Mouse (Mus musculus): ENCODE results near the gene Pomp. TPM values are rescaled to one million over a fixed set of nuclear protein-coding genes. Genes with fewer than 3 reads are reported as not detected.

Pomp gene
- polyA plus RNA-seq, 1 experiment from 2014 or later: 384 TPM

DNA sequence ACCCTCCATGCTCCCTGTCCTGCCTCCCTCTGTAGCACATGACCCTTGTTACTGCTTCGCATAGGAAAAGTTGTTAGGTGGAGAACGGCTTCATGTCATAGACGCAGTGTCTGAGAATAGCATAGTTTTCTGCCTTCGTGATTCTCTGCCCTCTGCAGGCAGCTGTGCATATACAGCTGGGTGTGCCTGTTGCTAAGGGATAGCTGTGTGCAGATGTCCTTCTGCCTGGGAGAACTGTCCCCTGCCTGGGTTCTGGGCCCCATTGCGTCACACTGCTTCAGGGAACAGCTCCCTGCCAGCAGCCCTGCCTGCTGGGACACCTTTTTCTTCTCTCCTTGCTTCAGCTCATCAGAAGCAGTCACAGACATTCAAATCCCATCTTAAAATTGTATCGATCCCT lies 9.3 kb downstream of the Pomp start:
- Histone ChIP-seq H3K4me3 (replicated peaks) (no peak overlapping the region), H3K4me1 (no peaks in the 10 kb centered on the region), H3K27me3 (replicated peaks) (no peaks in the 10 kb centered on the region), H3K27ac (peak overlapping the region; percentile 63; the same call in 1 of the 2 replicates), H3K9ac (no peak overlapping the region), H3K36me3 (peaks cover 46% of the 10 kb centered on the region), H3K4me2 (no peak overlapping the region), H3K9me3 (no peaks in the 10 kb centered on the region)
- 81% methylated on average over 6 of the region's 6 CpGs for WGBS
- 0 out of 2 replicates have a peak, but pooled peaks have one; percentile 35 for ATAC-seq (ENCODE audit: insufficient read depth, low FRiP score, low read depth)

DNA sequence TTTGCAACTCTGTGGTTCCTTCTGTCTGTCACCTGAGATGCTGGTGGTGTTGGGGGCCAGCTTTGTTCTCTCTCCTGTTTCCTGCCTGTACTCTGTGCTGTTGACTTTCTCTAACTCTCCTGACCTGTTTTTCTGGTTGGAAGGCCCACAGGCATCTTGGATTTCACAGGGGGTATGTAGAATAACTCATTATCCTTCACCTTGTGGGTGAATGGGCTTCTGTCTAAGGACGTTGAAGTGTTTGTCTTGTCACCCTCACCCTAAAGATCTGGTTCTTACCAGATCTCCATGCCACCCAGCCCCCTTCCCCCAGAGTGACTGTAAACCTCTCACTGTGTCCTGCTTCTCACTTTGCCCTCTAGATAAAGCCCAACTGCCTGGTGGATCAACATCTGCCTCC lies 10.0 kb downstream of the Pomp start:
- H3K27me3 ChIP-seq (replicated peaks): no peaks in the 10 kb centered on the region
- no peaks in the 10 kb centered on the region for H3K9me3 ChIP-seq
- no peak overlapping the region for H3K4me3 ChIP-seq (replicated peaks)
- H3K9ac ChIP-seq: no peak overlapping the region
- no peak overlapping the region for H3K4me2 ChIP-seq
- ATAC-seq (ENCODE audit: insufficient read depth, low FRiP score, low read depth): peak; percentile 48
- no peaks in the 10 kb centered on the region for H3K4me1 ChIP-seq
- H3K36me3 ChIP-seq: peaks cover 47% of the 10 kb centered on the region
- peak overlapping the region; percentile 63; the same call in 1 of the 2 replicates for H3K27ac ChIP-seq
- WGBS: 70% methylated on average over 1 of the region's 1 CpGs

DNA sequence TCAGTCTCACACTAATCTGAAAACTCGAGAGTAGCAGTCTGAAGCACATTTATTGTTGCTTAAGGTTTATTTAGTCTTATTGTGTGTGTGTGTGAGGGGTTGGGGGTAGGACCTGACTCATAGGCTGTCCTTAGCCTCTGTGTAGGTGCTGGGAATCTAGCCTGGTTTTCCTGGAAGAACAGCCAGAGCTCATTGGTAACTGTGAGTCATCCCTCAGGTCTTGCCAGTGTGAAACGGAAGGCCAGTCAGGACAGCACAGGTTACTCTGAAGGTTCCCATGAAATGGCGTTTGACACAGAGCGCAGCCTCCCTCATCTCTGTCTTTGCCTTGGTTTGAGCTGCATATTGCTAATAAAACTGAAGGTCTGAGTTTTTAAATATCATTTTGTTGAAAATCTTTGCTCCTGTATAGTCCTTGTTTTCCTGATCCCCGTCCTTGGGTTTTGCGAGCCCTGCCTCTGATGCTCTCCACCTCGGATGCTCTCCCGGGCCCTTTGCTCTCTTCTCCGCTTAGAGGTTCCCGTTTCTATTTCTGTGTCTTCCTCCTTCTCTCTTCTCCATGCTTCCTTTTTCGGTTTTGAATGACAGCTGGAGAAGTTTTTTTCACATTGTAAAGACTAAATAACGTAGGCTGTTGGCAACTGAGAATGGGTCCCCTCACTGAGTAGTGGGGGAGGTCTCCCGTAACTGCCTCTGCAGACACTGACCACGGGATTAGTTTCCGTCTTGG lies 11.0 kb downstream of the Pomp start:
- no peaks in the 10 kb centered on the region for H3K4me1 ChIP-seq
- H3K27ac ChIP-seq: no peak overlapping the region
- no peak overlapping the region for H3K4me3 ChIP-seq (replicated peaks)
- no peaks in the 10 kb centered on the region for H3K27me3 ChIP-seq (replicated peaks)
- H3K4me2 ChIP-seq: no peak overlapping the region
- no peak for ATAC-seq (ENCODE audit: insufficient read depth, low FRiP score, low read depth)
- peaks cover 50% of the 10 kb centered on the region for H3K36me3 ChIP-seq
- no peak overlapping the region for H3K9ac ChIP-seq
- WGBS: 82% methylated on average over 15 of the region's 15 CpGs
- H3K9me3 ChIP-seq: no peaks in the 10 kb centered on the region

DNA sequence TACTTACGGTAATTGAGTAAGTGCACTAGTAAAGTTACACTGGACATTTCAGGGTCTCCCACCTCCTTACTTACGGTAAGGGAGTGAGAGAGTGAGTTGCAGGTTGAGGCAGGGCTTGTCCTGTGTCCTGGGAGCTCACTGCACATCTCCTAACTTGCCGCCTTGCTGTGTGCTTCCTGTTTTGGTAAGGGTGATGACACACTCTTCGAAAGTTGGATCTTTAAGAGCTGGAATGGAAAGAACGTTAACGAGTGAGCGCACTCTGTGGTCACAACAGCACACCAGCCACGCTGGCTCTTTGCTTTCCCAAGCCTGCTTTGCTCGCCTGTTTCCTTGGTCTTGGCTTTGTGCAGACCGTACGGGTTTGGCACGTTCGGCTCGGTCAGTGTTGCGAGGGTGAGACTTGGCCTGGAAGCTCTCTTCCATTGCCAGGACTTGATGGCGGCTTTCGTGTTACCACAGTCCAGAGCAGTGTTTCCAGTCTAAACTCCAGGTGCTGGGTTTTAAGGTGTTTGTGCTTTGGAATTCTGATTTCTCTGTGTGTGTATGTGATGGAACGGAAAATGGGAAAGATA lies 14.3 kb downstream of the Pomp start:
- WGBS: 93% methylated on average over 18 of the region's 18 CpGs
- no peaks in the 10 kb centered on the region for H3K9me3 ChIP-seq
- H3K36me3 ChIP-seq: peaks cover 70% of the 10 kb centered on the region
- H3K4me2 ChIP-seq: no peak overlapping the region
- H3K9ac ChIP-seq: no peak overlapping the region
- ATAC-seq (ENCODE audit: insufficient read depth, low FRiP score, low read depth): no peak
- no peaks in the 10 kb centered on the region for H3K4me1 ChIP-seq
- H3K27ac ChIP-seq: no peak overlapping the region
- no peak overlapping the region for H3K4me3 ChIP-seq (replicated peaks)
- H3K27me3 ChIP-seq (replicated peaks): no peaks in the 10 kb centered on the region

DNA sequence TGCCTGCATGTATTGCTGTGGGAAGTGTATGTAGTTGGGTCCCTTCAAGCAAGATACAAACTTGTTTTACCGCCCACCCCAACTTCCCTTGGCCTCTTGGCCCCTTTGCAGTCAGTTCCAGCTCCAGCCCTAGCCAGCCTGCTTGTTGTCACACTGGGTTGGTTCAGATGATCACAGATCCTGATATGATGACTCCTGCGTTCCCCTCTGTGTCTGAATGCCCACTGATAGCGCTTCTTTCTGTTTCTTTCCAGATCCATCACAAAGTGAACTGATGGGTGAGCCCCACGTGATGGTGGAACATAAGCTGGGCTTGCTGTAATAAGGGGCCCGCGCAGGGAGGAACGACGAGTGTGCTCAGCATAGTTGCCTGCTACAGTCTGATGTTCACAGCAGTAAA lies 14.9 kb downstream of the Pomp start:
- 89% methylated on average over 8 of the region's 8 CpGs for WGBS
- Histone ChIP-seq H3K36me3 (peaks cover 70% of the 10 kb centered on the region), H3K4me1 (no peaks in the 10 kb centered on the region), H3K4me3 (replicated peaks) (no peak overlapping the region), H3K4me2 (no peak overlapping the region), H3K27ac (no peak overlapping the region), H3K9ac (no peak overlapping the region), H3K9me3 (no peaks in the 10 kb centered on the region), H3K27me3 (replicated peaks) (no peaks in the 10 kb centered on the region)
- no peak for ATAC-seq (ENCODE audit: insufficient read depth, low FRiP score, low read depth)

DNA sequence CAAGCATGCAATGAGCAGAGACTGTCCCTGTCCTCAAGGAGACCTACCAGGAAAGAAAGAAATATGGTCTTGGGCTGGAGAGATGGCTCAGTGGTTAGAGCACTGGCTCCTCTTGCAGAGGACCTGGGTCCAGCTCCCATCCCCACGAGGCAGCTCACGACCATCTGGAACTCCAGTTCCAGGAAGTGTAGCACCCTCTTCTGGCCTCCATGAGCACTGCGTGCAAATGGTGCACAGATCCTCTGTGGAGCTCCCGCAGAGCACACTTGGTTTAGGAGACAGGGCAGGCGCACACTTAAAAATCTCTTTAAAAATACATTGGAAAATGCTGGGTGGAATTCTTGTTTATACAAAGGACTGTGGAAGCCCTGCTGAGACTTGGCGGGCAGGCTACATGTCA lies 17.3 kb downstream of the Pomp start:
- no peak overlapping the region for H3K4me3 ChIP-seq (replicated peaks)
- 81% methylated on average over 6 of the region's 6 CpGs for WGBS
- no peaks in the 10 kb centered on the region for H3K27me3 ChIP-seq (replicated peaks)
- no peak for ATAC-seq (ENCODE audit: insufficient read depth, low FRiP score, low read depth)
- H3K27ac ChIP-seq: no peak overlapping the region
- H3K4me1 ChIP-seq: no peaks in the 10 kb centered on the region
- H3K9me3 ChIP-seq: no peaks in the 10 kb centered on the region
- H3K4me2 ChIP-seq: no peak overlapping the region
- no peak overlapping the region for H3K9ac ChIP-seq
- peaks cover 67% of the 10 kb centered on the region for H3K36me3 ChIP-seq

DNA sequence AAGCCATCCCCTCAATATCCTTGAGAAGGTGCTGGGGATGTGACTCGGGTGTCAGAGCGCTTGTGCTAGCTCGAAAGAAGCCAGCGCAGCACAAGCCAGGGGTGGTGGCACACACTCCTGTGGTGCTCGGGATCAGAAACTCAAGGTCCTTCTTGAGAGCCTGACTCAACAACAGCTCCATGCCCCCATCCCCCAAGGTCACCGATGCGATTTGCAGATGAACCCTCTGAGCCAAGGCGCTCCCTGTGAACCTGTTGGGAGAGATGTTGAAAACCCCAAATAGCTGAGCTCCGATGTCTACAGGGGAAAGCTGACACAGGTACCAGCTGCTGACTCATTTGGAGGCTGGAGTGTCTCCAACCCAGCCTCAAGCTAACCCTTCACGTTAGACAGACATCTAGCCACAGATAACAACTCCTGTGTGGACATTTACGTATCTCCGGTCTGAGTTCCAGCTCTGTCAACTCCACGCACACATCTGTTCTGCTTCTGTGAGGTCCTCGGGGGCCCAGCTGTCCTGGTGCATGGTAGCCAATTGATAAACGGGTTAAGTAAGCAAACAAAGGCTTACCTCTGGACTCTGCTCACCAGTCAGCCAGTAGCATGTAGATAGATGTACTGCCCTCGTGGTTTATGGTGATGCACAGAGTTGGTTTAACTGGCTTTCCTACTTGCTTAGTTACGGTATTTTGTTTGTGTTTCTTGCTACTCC lies 19.9 kb downstream of the Pomp start:
- H3K9me3 ChIP-seq: no peaks in the 10 kb centered on the region
- H3K27ac ChIP-seq: no peak overlapping the region
- 75% methylated on average over 17 of the region's 17 CpGs for WGBS
- no peak overlapping the region for H3K9ac ChIP-seq
- peak; percentile 47; the same call in 1 of the 2 replicates for ATAC-seq (ENCODE audit: insufficient read depth, low FRiP score, low read depth)
- H3K27me3 ChIP-seq (replicated peaks): no peaks in the 10 kb centered on the region
- H3K36me3 ChIP-seq: peaks cover 45% of the 10 kb centered on the region
- no peak overlapping the region for H3K4me2 ChIP-seq
- H3K4me1 ChIP-seq: no peaks in the 10 kb centered on the region
- H3K4me3 ChIP-seq (replicated peaks): no peak overlapping the region

DNA sequence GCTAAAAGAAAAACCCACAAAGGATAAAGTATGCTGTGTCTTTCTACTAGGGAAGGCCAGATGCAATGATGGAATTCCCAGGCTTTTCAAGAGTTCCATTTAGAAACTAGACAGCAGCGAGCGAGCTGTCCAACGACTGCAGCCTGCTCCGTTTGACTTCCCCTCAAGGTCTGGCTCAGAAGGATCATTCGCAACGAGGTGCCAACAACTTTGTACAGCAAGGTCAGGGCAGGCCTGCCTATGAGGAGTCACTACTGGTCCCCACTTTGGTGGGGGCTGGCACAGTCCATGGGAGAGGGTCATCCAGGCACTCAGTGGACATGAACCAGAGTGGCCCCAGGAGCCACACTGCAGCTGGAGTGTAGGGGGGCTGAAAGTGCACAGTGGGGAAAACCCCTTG lies 23.3 kb downstream of the Pomp start:
- 84% methylated on average over 6 of the region's 6 CpGs for WGBS
- H3K4me3 ChIP-seq (replicated peaks): no peak overlapping the region
- H3K4me2 ChIP-seq: no peak overlapping the region

DNA sequence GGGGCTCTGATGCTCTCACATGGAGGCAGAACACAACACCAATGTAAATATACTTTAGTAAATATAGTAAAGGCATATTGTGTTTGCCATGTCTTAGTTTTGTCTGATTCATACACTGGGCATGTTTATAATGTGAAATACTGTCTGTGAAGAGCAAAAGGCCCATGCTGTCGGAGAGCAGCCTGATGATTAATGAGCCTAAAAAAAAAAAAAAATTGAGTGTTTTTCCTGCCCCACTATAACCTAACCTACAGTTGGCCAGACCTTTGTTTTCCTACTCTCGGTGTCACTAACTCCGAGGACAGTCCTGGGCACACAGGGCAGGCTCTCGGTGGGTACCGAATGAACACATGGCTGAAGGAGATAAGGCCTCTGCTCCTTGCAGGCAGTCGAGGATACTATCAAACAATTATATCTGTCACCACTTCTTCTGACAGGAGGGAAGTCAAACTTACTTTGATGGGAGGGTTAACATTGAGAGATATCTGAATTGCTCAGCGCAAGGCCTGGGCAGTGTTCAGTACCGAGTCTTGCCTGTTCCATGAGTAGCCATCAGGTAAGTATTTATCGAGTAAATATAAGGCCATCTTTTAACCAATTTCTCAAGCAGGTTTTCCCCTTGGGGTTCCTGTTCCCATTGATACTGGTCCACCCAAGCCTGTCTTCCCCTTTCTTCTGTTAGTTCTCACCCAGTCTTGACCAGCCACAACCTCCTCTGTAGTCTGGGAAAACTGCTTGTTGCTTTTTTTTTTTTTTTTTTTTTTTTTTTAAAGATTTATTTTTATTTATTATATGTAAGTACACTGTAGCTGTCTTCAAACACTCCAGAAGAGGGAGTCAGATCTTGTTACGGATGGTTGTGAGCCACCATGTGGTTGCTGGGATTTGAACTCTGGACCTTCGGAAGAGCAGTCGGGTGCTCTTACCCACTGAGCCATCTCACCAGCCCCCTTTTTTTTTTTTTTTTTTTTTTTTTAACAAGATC lies 28.3 kb downstream of the Pomp start:
- peak; percentile 88; the same call in 1 of the 2 replicates for ATAC-seq (ENCODE audit: insufficient read depth, low FRiP score, low read depth)
- no peaks in the 10 kb centered on the region for H3K36me3 ChIP-seq
- no peak overlapping the region for H3K4me2 ChIP-seq
- no peak overlapping the region for H3K27ac ChIP-seq
- H3K9me3 ChIP-seq: no peaks in the 10 kb centered on the region
- 77% methylated on average over 10 of the region's 12 CpGs for WGBS
- no peaks in the 10 kb centered on the region for H3K27me3 ChIP-seq (replicated peaks)
- H3K4me1 ChIP-seq: peaks cover 7% of the 10 kb centered on the region; the same call in 1 of the 2 replicates
- H3K9ac ChIP-seq: no peak overlapping the region
- H3K4me3 ChIP-seq (replicated peaks): no peak overlapping the region

More for the DNA sequence above, 23.3 kb downstream of the Pomp start:
- no peak for ATAC-seq (ENCODE audit: insufficient read depth, low FRiP score, low read depth)
- peaks cover 16% of the 10 kb centered on the region; the same call in 1 of the 2 replicates for H3K36me3 ChIP-seq
- H3K9ac ChIP-seq: no peak overlapping the region
- H3K27me3 ChIP-seq (replicated peaks): no peaks in the 10 kb centered on the region
- no peaks in the 10 kb centered on the region for H3K4me1 ChIP-seq
- H3K9me3 ChIP-seq: no peaks in the 10 kb centered on the region
- no peak overlapping the region for H3K27ac ChIP-seq

DNA sequence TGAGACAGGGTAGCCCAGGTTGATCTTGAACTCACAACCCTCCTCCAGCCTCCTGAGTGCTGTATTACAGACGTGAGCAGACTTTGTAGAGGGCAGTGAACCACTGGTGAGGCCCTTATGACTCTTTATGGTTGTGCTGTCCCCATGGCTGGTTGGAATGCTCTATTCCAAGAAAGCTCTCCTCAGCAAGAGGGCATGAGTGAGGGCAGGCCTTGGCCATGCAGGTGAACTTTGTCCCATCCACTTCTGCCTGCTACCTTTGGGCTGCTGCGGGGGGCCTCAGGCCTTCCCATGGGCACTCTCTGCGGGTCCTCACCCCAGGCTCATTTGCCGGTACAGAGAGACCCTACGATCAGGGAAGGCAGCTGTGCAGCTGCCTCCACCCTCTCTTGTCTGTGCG lies 32.5 kb downstream of the Pomp start:
- Histone ChIP-seq H3K4me1 (peaks cover 10% of the 10 kb centered on the region), H3K4me2 (no peak overlapping the region; the same call in 1 of the 2 replicates), H3K4me3 (replicated peaks) (no peak overlapping the region), H3K36me3 (no peaks in the 10 kb centered on the region), H3K27ac (no peak overlapping the region), H3K27me3 (replicated peaks) (peaks cover 5% of the 10 kb centered on the region), H3K9ac (no peak overlapping the region), H3K9me3 (no peaks in the 10 kb centered on the region)
- WGBS: 36% methylated on average over 6 of the region's 6 CpGs
- ATAC-seq (ENCODE audit: insufficient read depth, low FRiP score, low read depth): no peak

DNA sequence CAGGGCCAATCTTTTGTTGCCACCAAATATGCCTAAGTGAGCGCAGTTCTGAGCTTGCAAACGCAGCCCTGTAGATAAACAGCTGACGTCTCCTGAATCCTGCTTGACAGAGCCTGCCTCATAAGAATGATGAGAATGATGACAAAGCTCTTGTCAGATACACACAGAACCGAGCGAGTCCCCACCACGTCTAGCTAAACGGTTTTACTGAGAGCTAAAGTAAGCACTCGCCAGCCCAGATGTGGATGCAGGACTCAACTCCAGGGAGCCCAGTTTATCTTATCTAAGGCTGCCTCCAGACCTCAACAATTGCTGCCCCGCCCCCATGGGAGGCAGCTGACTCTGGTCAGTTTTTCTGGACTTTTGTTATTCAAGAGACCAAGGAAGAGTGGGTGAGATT lies 32.9 kb downstream of the Pomp start:
- peaks cover 10% of the 10 kb centered on the region for H3K4me1 ChIP-seq
- H3K27me3 ChIP-seq (replicated peaks): peaks cover 5% of the 10 kb centered on the region
- H3K9ac ChIP-seq: no peak overlapping the region
- 14% methylated on average over 9 of the region's 9 CpGs for WGBS
- H3K4me2 ChIP-seq: peak overlapping the region; percentile 91
- H3K36me3 ChIP-seq: no peaks in the 10 kb centered on the region
- H3K9me3 ChIP-seq: no peaks in the 10 kb centered on the region
- peak overlapping the region; percentile 65; the same call in 1 of the 2 replicates for H3K4me3 ChIP-seq (replicated peaks)
- ATAC-seq (ENCODE audit: insufficient read depth, low FRiP score, low read depth): no peak
- no peak overlapping the region for H3K27ac ChIP-seq
